Mouse (Mus musculus) cerebellum, adult 2 months (tissue): ENCODE data around the gene Slfn1. TPM values are rescaled to one million over a fixed set of nuclear protein-coding genes. Genes with fewer than 3 reads are reported as not detected.
"Not testable (repeated sequence)": the region's sequence is repeated elsewhere in the genome, so short reads cannot be mapped to it uniquely, and the experiment has no call there.

Experiments used
- DNase-seq, 2 experiments: peaks; one replicate each; pipeline ENCODE4 v3.0.0; 2021
- H3K27ac ChIP-seq: fragments of 200-500 bp; 2 replicates; pipeline ENCODE4 v1.5.1; 2012; ENCODE audit warnings: low read length, control low read depth, inconsistent platforms; ENCODE audit not compliant: insufficient read depth
- H3K27me3 ChIP-seq: fragments of 200-500 bp; 2 replicates; pipeline ENCODE4 v1.6.1; 2012; ENCODE audit warnings: inconsistent platforms, mild to moderate bottlenecking, low read length, moderate library complexity; ENCODE audit not compliant: control insufficient read depth, insufficient read depth
- H3K4me1 ChIP-seq: fragments of 200-500 bp; 2 replicates; pipeline ENCODE4 v1.6.1; 2011; ENCODE audit warnings: low read length; ENCODE audit not compliant: control insufficient read depth, insufficient read depth
- H3K4me3 ChIP-seq: fragments of 200-500 bp; replicated peaks from 2 replicates; pipeline ENCODE3; 2011; ENCODE audit warnings: mild to moderate bottlenecking, low read depth, low read length, control low read depth; ENCODE audit not compliant: insufficient read depth
- CTCF ChIP-seq: fragments of 200-500 bp; IDR thresholded peaks from 2 replicates; pipeline ENCODE4 v1.5.1; 2011; ENCODE audit warnings: low read depth, mild to moderate bottlenecking, control low read depth, low read length, moderate library complexity, borderline replicate concordance; ENCODE audit not compliant: insufficient read depth
- POLR2A ChIP-seq: fragments of 200-500 bp; IDR thresholded peaks from 2 replicates; pipeline ENCODE4 v1.6.1; 2011; ENCODE audit warnings: low read length, control low read depth, borderline replicate concordance; ENCODE audit not compliant: insufficient read depth
- WGBS: fragments of 180-500 bp; shearing (Covaris S2); methylation state at CpG from one replicate; pipeline ENCODE4 v1.1.7; 2018; 5-methylcytosine and 5-hydroxymethylcytosine counted together
- polyA plus RNA-seq: library from polyadenylated mRNA; depleted of rRNA; stranded (reverse); fragments of >200 nt; gene quantifications from 2 replicates; pipeline ENCODE4 v1.2.3, GENCODE M21; 2012

The Slfn1 gene
- polyA plus RNA-seq, 1 experiment, result 0.16 TPM

DNA sequence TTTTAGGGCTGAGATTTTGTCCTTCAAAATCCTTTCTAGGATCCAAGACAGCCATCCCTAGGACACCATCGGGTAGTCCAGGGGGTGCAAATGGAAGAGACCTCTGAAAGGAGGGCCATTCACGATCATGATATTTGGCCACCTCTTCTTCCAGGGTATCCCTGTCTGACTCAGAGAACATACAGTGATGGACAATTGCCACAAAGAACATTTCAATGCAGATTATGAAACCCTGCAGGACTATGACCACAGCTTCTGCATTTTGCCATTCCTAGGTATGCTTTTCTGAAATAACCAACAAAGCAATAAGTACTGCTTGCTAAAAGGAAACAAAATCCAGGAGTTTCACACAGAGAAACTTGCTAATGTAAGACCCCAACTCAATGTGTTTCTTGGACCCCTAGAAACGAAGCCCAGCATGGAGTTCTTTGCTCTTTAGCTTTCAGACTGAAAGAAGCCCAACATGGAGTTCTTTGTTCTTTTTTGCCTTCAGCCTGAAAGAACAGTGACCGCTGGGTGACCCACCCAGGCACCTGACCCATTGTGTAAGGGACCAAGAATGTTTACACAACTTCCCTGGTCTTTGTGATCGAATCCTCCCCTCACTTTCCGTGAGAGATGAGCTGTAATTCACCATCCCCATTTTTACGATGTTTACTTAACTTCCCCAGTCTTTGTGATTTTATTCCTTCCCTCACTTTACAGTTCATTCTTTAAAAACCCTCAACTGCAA is 33.7 kb upstream of the Slfn1 start:
- TF ChIP-seq POLR2A (no peak), CTCF (no peak)
- WGBS, result 68% methylated on average over 7 of the region's 7 CpGs

DNA sequence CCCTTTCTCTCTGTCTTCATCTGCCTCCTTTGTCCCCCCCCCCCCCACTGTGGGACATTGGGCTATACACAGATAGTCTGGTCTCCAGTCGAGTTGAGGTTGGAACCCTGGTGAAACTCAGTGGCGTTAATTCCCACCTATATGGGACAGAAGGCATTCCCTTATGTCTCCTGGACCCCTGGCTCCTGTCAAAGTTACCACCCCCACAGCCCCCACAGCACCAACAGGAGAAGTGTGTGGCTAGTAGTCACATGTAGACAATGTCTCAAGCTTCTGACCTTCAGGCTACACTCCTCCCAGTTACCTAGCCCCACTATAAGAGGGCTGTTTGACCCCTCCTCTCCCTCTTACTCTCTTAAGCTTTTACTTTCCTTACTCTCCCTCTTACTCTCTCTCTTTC is 32.5 kb upstream of the Slfn1 start:
- TF ChIP-seq CTCF (no peak), POLR2A (no peak)
- WGBS, result 82% methylated on average over 2 of the region's 2 CpGs

More for the DNA sequence above, 33.7 kb upstream of the Slfn1 start:
- DNase-seq, result no peak
- H3K4me1 ChIP-seq, result no peaks in the 10 kb centered on the region
- H3K27me3 ChIP-seq, result no peaks in the 10 kb centered on the region
- H3K27ac ChIP-seq, result no peak overlapping the region
- no peak overlapping the region for H3K4me3 ChIP-seq

DNA sequence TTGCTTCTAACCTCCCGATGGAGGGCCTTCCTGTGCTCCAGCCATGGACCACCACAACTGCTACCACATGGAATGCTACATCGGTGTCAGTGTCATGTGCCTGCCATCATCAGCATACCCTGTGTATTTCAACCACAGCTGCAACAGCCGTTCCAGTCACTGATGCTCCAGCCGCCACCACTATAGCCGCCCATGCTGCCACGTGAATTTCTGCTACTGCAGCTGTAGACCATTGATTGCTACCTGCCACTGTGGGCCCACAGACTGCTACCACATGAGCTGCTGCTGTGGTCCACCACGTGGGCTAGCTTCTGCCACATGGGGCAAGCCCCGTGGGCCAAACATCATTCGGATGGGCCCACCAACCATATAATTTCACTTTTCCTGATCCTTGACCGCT is 31.9 kb upstream of the Slfn1 start:
- H3K4me1 ChIP-seq, result no peaks in the 10 kb centered on the region
- H3K27me3 ChIP-seq, result no peaks in the 10 kb centered on the region
- no peak for DNase-seq
- no peak overlapping the region for H3K27ac ChIP-seq
- H3K4me3 ChIP-seq, result no peak overlapping the region
- WGBS, result 87% methylated on average over 10 of the region's 10 CpGs
- TF ChIP-seq POLR2A (no peak), CTCF (no peak)

More for the DNA sequence above, 32.5 kb upstream of the Slfn1 start:
- H3K27me3 ChIP-seq, result no peaks in the 10 kb centered on the region
- no peak overlapping the region for H3K27ac ChIP-seq
- DNase-seq, result no peak
- H3K4me3 ChIP-seq, result no peak overlapping the region
- H3K4me1 ChIP-seq, result no peaks in the 10 kb centered on the region

DNA sequence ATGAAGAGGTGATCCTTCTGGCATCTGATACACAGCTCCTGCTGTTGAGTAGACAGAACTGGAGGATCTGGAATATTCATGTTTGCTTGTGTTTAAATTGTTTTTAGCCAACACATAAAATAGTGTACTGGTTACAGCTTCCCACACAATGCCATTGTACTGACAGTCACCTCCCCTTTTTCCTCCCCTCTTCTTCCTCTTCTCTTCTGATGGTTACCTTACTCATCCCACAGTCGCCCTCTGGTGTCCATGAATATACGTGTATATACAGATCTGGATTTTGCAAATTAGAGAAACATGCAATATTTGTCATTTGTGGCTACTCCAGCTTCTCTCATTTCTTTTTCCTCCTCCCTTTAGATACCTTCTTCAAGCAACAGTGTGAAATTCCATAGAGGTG is 1.5 kb upstream of the Slfn1 start:
- no peak overlapping the region for H3K4me3 ChIP-seq
- no peak overlapping the region for H3K27ac ChIP-seq
- no peak for DNase-seq
- H3K4me1 ChIP-seq, result no peaks in the 10 kb centered on the region
- H3K27me3 ChIP-seq, result no peaks in the 10 kb centered on the region
- TF ChIP-seq POLR2A (no peak), CTCF (no peak)
- WGBS, result 23% methylated on average over 2 of the region's 2 CpGs

DNA sequence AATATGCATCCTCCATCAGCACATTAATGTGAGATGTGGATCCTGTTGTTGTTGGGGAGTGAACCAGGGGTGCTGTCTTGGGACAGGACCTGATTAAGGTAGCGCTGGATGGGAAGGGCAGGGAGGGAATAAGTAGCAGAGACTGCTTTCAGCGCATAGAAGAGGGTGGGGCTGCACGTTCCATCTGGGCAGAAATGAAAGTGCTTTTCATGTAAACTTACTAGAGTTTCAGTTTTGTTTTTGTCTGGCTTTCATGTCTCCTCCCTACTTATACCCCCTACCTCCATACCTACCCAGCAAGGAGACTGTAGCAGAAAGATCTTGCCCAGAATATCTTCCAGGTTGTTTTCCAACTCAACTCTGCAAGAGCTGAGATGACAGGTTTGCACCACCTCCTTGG is 1.4 kb downstream of the Slfn1 start:
- Histone ChIP-seq H3K27me3 (no peaks in the 10 kb centered on the region), H3K4me1 (no peaks in the 10 kb centered on the region), H3K27ac (no peak overlapping the region), H3K4me3 (no peak overlapping the region)
- TF ChIP-seq POLR2A, result no peak
- TF ChIP-seq CTCF, result no peak
- no peak for DNase-seq
- WGBS, result 56% methylated on average over 3 of the region's 3 CpGs

DNA sequence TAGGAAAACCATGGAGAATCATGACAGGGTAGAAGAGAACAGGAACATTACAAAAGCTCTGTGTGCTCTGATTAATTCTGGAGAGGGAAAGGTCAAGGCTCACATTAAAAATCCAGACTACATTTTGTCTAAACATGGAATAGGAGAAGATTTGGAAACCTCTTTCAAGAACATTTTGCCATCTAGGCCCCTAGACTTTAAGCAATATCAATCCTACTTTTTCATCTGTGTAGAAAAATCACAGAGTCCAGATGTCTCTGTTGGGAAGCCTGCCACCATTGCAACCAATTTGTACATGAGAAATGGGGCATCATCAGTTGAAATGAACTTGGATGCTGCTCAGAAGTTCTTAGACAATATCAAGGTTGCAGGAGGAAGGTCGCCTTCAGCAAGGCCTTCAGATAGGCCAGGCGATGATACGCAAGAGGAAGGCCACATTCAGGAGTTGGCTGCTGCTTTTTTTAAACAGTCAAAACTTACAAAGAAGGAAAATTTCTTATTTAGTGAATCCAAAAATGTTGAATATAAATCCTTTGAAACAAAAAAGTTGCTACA is 4.6 kb downstream of the Slfn1 start:
- no peak overlapping the region for H3K4me3 ChIP-seq
- 96% methylated on average over 3 of the region's 3 CpGs for WGBS
- no peak for TF ChIP-seq POLR2A
- no peak for TF ChIP-seq CTCF
- H3K4me1 ChIP-seq, result no peaks in the 10 kb centered on the region
- no peak for DNase-seq
- H3K27ac ChIP-seq, result no peak overlapping the region
- no peaks in the 10 kb centered on the region for H3K27me3 ChIP-seq

DNA sequence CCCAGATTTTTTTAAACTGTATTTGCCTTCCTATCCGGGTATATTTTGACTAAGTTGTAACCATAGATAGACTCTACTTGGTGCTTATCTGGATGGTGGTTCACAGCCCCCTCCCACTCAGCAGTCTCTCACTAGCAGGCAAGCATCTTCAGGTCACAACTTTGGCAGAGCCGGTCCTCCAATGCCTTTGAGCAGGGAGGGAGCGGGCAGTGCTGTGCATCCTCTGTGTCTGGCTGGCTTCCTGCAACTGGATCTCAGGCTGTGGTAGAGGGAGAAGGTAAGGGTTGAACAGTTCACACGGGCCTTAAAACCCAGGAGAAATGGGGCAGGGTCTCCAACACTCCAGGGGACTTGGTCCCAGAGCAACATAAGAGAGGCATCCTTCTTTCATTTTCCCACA is 6.5 kb downstream of the Slfn1 start:
- 62% methylated on average over 4 of the region's 4 CpGs for WGBS
- H3K27me3 ChIP-seq, result no peaks in the 10 kb centered on the region
- TF ChIP-seq CTCF, result no peak
- no peak for TF ChIP-seq POLR2A

DNA sequence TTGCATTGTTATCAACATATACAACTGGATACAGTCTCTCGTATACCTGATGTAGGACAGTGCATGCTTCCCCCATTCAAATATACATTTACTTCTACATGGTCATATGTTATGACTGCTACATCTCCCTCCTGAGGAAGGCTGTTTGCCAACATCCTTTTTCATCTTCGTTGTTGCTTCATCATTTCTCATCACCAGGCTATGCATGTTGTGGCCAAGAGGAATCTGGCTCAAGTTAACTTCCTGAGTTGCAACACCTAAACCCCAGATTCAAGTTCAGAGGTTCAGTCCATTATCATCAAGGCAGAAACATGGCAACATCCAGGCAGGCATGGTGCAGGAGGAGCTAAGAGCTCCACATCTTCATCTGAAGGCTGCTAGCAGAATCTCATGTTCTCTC is 8.3 kb downstream of the Slfn1 start:
- WGBS, result 66% methylated on average over 2 of the region's 2 CpGs
- no peaks in the 10 kb centered on the region for H3K4me1 ChIP-seq
- H3K27me3 ChIP-seq, result no peaks in the 10 kb centered on the region
- TF ChIP-seq POLR2A (no peak), CTCF (no peak)
- no peak overlapping the region for H3K27ac ChIP-seq
- DNase-seq, result no peak
- H3K4me3 ChIP-seq, result no peak overlapping the region

More for the DNA sequence above, 6.5 kb downstream of the Slfn1 start:
- Histone ChIP-seq H3K4me3 (no peak overlapping the region), H3K27ac (no peak overlapping the region), H3K4me1 (no peaks in the 10 kb centered on the region)
- no peak for DNase-seq

DNA sequence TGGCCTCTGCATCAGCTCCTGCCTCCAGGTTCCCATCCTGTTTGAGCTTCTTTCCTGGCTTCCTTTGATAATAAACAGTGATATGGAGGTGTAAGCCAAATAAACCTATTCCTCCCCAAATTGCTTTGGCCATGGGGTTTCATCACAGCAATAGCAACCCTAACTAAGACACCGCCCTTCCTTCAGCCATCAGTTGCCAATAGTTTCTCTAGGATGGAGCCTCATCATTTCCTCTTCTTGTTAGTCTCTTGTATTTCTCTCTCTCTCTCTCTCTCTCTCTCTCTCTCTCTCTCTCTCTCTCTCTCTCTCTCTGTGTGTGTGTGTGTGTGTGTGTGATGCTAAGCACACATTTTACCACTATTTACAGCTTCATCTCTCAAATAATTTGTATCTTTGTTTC is 9.0 kb downstream of the Slfn1 start:
- 100% methylated on average over 1 of the region's 1 CpGs for WGBS
- H3K27ac ChIP-seq, H3K4me3 ChIP-seq, DNase-seq, H3K27me3 ChIP-seq, H3K4me1 ChIP-seq: not testable (repeated sequence)

DNA sequence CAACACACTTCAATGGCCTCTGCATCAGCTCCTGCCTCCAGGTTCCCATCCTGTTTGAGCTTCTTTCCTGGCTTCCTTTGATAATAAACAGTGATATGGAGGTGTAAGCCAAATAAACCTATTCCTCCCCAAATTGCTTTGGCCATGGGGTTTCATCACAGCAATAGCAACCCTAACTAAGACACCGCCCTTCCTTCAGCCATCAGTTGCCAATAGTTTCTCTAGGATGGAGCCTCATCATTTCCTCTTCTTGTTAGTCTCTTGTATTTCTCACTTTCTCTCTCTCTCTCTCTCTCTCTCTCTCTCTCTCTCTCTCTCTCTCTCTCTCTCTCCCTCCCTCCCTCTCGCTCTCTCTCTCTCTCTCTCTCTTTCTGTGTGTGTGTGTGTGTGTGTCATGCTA is 20.6 kb downstream of the Slfn1 start:
- 100% methylated on average over 1 of the region's 2 CpGs for WGBS
- DNase-seq, H3K4me3 ChIP-seq, H3K27ac ChIP-seq, H3K4me1 ChIP-seq, H3K27me3 ChIP-seq: not testable (repeated sequence)

DNA sequence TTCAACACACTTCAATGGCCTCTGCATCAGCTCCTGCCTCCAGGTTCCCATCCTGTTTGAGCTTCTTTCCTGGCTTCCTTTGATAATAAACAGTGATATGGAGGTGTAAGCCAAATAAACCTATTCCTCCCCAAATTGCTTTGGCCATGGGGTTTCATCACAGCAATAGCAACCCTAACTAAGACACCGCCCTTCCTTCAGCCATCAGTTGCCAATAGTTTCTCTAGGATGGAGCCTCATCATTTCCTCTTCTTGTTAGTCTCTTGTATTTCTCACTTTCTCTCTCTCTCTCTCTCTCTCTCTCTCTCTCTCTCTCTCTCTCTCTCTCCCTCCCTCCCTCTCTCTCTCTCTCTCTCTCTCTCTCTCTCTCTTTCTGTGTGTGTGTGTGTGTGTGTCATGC is 32.3 kb downstream of the Slfn1 start:
- not testable (repeated sequence) for H3K27ac ChIP-seq, H3K4me1 ChIP-seq, DNase-seq, H3K27me3 ChIP-seq, H3K4me3 ChIP-seq
- WGBS, result no CpG with 5 or more reads among the region's 1 CpGs
